Mouse (Mus musculus): Measurements from ENCODE around the gene Vps72. TPM values are rescaled to one million over a fixed set of nuclear protein-coding genes. Genes with fewer than 3 reads are reported as not detected.
A peak's percentile ranks its signal among the peaks of the same experiment; 100 is the strongest.
"Not testable (repeated sequence)": the region's sequence is repeated elsewhere in the genome, so short reads cannot be mapped to it uniquely, and the experiment has no call there.

Gene Vps72
- polyA plus RNA-seq, 1 experiment, result 83.4 TPM

DNA sequence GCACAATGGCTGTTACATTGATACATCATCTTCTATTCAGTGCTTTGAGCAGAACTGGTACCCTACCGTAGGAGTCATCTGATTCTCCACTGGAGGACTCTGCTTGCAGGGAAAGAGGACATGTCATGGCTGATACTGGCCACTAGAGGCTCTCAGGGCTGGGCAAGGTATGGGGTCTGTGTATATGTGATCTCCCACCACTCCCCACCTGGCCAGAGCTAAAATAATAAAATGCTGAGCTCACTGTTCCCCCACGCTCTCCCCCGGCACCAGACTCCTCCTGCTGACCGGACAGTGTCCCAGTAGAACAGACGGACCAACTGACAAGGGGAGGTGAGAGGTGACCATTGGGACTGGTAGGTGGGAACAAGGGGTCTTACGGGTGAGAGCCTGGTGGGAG, 13.4 kb downstream of the Vps72 start, which contains the start of gene Tmod4:
Tmod4 (plus strand) TSS at position 231 of the 400 bp plus-strand sequence.
- no peak within 1 kb of the TSS for H3K4me3 ChIP-seq (ENCODE audit: insufficient read depth, poor library complexity, severe bottlenecking)
- no peaks in the 10 kb centered on the region for H3K27me3 ChIP-seq (ENCODE audit: control insufficient read depth, insufficient read depth, insufficient read length)
- no peaks in the 10 kb centered on the region for H3K79me2 ChIP-seq (ENCODE audit: control insufficient read depth, insufficient read depth)
- no peak for TF ChIP-seq MYOD1 (IDR thresholded peaks at IDR 0.05; ENCODE audit: control insufficient read depth, insufficient read length, low read depth)
- TF ChIP-seq USF1 (IDR thresholded peaks at IDR 0.05; ENCODE audit: low read depth), result no peak
- TF ChIP-seq CEBPB (IDR thresholded peaks at IDR 0.05; ENCODE audit: low read depth), result no peak
- no peak for TF ChIP-seq MAX (IDR thresholded peaks at IDR 0.05)
- no peak for TF ChIP-seq FOSL1 (IDR thresholded peaks at IDR 0.05; ENCODE audit: insufficient read depth, low read length, poor library complexity, severe bottlenecking)
- no peak for TF ChIP-seq CTCF (IDR thresholded peaks at IDR 0.05; ENCODE audit: control insufficient read depth, insufficient read depth, insufficient read length)
- TF ChIP-seq MYOG (IDR thresholded peaks at IDR 0.05; ENCODE audit: control insufficient read depth, extremely low read depth, insufficient read length), result no peak
- peaks cover 45% of the 10 kb centered on the region for H3K36me3 ChIP-seq (ENCODE audit: control insufficient read depth, insufficient read depth)
- H3K79me3 ChIP-seq (ENCODE audit: low read depth), result no peaks in the 10 kb centered on the region
- H3ac ChIP-seq (ENCODE audit: control insufficient read depth, insufficient read length, low read depth), result no peak within 1 kb of the TSS

DNA sequence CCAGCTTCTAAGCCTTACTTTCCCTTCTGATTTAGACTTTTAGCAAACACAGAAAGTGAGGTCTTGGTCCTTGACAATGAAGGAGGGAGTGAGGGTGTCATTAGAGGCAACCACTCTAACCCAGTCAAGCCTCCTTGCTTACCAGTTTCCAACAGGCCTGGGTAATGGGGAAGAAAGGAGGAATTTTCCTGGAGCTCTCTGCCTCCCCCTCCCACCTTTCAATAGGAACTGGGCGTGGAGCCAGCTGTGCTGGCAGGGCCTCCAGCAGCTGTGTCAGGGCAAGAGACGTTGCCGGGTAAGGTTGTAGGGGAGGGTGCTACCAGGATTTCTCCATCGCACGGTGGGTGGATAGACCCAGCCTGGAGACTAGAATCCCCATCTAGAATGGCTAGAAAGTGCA, 14.2 kb downstream of the Vps72 start:
- TF ChIP-seq USF1 (IDR thresholded peaks at IDR 0.05; ENCODE audit: low read depth) (no peak), CTCF (IDR thresholded peaks at IDR 0.05; ENCODE audit: control insufficient read depth, insufficient read depth, insufficient read length) (no peak), MYOD1 (IDR thresholded peaks at IDR 0.05; ENCODE audit: control insufficient read depth, insufficient read length, low read depth) (no peak), CEBPB (IDR thresholded peaks at IDR 0.05; ENCODE audit: low read depth) (no peak)
- Histone ChIP-seq H3K79me2 (ENCODE audit: control insufficient read depth, insufficient read depth) (no peaks in the 10 kb centered on the region), H3K36me3 (ENCODE audit: control insufficient read depth, insufficient read depth) (peaks cover 38% of the 10 kb centered on the region), H3K79me3 (ENCODE audit: low read depth) (no peaks in the 10 kb centered on the region), H3ac (ENCODE audit: control insufficient read depth, insufficient read length, low read depth) (no peak overlapping the region), H3K27me3 (ENCODE audit: control insufficient read depth, insufficient read depth, insufficient read length) (no peaks in the 10 kb centered on the region), H3K4me3 (ENCODE audit: insufficient read depth, poor library complexity, severe bottlenecking) (no peak overlapping the region)

DNA sequence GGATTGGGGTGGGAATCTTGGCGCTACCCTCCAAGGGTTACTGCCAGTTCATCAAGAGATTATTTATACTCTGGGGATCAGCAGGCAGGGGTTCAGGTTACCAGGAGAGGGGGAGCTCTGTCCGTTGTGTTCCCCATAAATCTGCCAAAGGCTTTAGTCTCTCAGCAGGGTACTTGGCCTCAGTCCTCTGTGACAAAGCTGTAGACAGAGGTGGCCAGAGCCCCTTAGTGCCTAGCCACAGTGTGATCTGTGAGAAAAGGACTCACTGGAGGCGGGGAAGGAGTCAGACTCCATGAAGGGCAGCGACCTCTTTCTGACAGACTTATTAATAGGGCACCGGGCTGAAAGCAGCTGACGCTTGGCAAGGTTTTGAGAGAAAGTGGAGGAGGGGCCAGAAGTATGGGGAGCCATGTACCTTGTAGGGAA, 18.4 kb downstream of the Vps72 start:
- no peak for TF ChIP-seq MAX (IDR thresholded peaks at IDR 0.05)
- TF ChIP-seq MYOG (IDR thresholded peaks at IDR 0.05; ENCODE audit: control insufficient read depth, extremely low read depth, insufficient read length), result no peak
- no peak for TF ChIP-seq FOSL1 (IDR thresholded peaks at IDR 0.05; ENCODE audit: insufficient read depth, low read length, poor library complexity, severe bottlenecking)
- TF ChIP-seq USF1 (IDR thresholded peaks at IDR 0.05; ENCODE audit: low read depth), result no peak
- no peak for TF ChIP-seq CEBPB (IDR thresholded peaks at IDR 0.05; ENCODE audit: low read depth)
- no peak for TF ChIP-seq CTCF (IDR thresholded peaks at IDR 0.05; ENCODE audit: control insufficient read depth, insufficient read depth, insufficient read length)
- TF ChIP-seq MYOD1 (IDR thresholded peaks at IDR 0.05; ENCODE audit: control insufficient read depth, insufficient read length, low read depth), result no peak
- Histone ChIP-seq H3K79me3 (ENCODE audit: low read depth) (no peaks in the 10 kb centered on the region), H3K27me3 (ENCODE audit: control insufficient read depth, insufficient read depth, insufficient read length) (no peaks in the 10 kb centered on the region), H3K79me2 (ENCODE audit: control insufficient read depth, insufficient read depth) (peaks cover 5% of the 10 kb centered on the region), H3ac (ENCODE audit: control insufficient read depth, insufficient read length, low read depth) (no peak overlapping the region), H3K36me3 (ENCODE audit: control insufficient read depth, insufficient read depth) (peaks cover 11% of the 10 kb centered on the region), H3K4me3 (ENCODE audit: insufficient read depth, poor library complexity, severe bottlenecking) (no peak overlapping the region)

DNA sequence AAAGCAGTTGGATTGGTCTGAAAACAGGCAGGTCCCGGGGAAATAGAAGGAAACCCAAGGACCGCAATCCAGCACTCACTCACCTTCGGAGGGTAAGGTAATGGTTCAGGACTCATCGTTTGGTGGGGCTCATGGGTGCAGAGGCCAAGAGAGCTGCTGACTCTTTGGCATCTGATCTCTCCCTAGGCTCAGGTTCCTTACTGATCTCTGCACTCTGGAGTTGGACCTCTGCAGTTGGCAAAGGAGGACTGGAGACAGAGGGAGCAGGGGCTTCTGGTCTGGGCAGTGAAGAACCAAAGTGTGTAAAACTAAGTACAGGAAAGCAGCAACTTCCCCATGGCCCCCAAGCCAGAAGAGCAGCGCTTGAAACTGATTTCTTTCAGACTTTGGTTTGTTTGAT, 19.3 kb downstream of the Vps72 start:
- Histone ChIP-seq H3K79me2 (ENCODE audit: control insufficient read depth, insufficient read depth) (peaks cover 5% of the 10 kb centered on the region), H3ac (ENCODE audit: control insufficient read depth, insufficient read length, low read depth) (no peak overlapping the region), H3K79me3 (ENCODE audit: low read depth) (no peaks in the 10 kb centered on the region), H3K36me3 (ENCODE audit: control insufficient read depth, insufficient read depth) (peaks cover 3% of the 10 kb centered on the region), H3K4me3 (ENCODE audit: insufficient read depth, poor library complexity, severe bottlenecking) (no peak overlapping the region), H3K27me3 (ENCODE audit: control insufficient read depth, insufficient read depth, insufficient read length) (no peaks in the 10 kb centered on the region)
- TF ChIP-seq CTCF (IDR thresholded peaks at IDR 0.05; ENCODE audit: control insufficient read depth, insufficient read depth, insufficient read length) (no peak), USF1 (IDR thresholded peaks at IDR 0.05; ENCODE audit: low read depth) (no peak), MYOD1 (IDR thresholded peaks at IDR 0.05; ENCODE audit: control insufficient read depth, insufficient read length, low read depth) (no peak), FOSL1 (IDR thresholded peaks at IDR 0.05; ENCODE audit: insufficient read depth, low read length, poor library complexity, severe bottlenecking) (no peak), CEBPB (IDR thresholded peaks at IDR 0.05; ENCODE audit: low read depth) (no peak), MYOG (IDR thresholded peaks at IDR 0.05; ENCODE audit: control insufficient read depth, extremely low read depth, insufficient read length) (no peak), MAX (IDR thresholded peaks at IDR 0.05) (no peak)

DNA sequence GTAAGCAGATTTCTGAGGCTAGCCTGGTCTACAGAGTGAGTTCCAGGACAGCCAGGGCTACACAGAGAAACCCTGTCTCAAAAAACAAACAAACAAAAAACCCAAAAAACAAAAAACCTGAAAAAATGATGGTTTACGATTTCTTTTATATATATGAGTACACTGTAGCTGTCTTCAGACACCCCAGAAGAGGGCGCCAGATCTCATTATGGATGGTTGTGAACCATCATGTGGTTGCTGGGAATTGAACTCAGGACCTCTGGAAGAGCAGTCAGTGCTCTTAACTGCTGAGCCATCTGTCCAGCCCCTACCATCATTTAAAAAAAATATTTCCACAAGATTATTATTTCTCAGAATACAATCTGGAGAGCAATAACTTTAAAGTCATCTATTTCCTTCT, 21.6 kb downstream of the Vps72 start:
- H3K79me2 ChIP-seq (ENCODE audit: control insufficient read depth, insufficient read depth); H3K4me3 ChIP-seq (ENCODE audit: insufficient read depth, poor library complexity, severe bottlenecking); H3ac ChIP-seq (ENCODE audit: control insufficient read depth, insufficient read length, low read depth): not testable (repeated sequence)

DNA sequence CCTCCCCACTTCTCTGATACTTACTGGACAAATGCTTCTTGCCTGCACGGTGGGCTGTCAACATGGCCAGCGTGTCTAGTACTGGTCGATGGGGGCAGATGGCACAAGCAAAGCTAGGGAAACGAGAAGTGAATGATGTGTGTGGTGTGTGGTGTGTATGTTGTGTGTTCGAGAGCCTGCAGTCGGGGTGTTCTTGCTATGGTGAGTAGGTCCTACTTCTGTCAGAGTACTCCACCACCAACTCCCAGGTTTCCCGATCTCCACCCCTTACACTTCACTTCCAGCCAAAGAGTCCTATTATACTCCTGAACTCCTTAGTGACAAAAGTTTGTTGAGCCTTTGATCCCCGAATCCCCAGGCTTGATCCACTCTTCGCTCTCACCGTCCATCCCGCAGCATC, 22.4 kb downstream of the Vps72 start:
- peaks cover 5% of the 10 kb centered on the region for H3K79me2 ChIP-seq (ENCODE audit: control insufficient read depth, insufficient read depth)
- H3K27me3 ChIP-seq (ENCODE audit: control insufficient read depth, insufficient read depth, insufficient read length), result no peaks in the 10 kb centered on the region
- no peaks in the 10 kb centered on the region for H3K79me3 ChIP-seq (ENCODE audit: low read depth)
- H3K36me3 ChIP-seq (ENCODE audit: control insufficient read depth, insufficient read depth), result no peaks in the 10 kb centered on the region
- TF ChIP-seq MYOD1 (IDR thresholded peaks at IDR 0.05; ENCODE audit: control insufficient read depth, insufficient read length, low read depth) (no peak), MAX (IDR thresholded peaks at IDR 0.05) (no peak), USF1 (IDR thresholded peaks at IDR 0.05; ENCODE audit: low read depth) (no peak), CEBPB (IDR thresholded peaks at IDR 0.05; ENCODE audit: low read depth) (no peak), CTCF (IDR thresholded peaks at IDR 0.05; ENCODE audit: control insufficient read depth, insufficient read depth, insufficient read length) (no peak)
- peak overlapping the region; percentile 59 for H3K4me3 ChIP-seq (ENCODE audit: insufficient read depth, poor library complexity, severe bottlenecking)
- peak overlapping the region; percentile 72 for H3ac ChIP-seq (ENCODE audit: control insufficient read depth, insufficient read length, low read depth)

More for the DNA sequence above, 21.6 kb downstream of the Vps72 start:
- not testable (repeated sequence) for H3K27me3 ChIP-seq (ENCODE audit: control insufficient read depth, insufficient read depth, insufficient read length); H3K79me3 ChIP-seq (ENCODE audit: low read depth); H3K36me3 ChIP-seq (ENCODE audit: control insufficient read depth, insufficient read depth)

Measured in C2C12 (cell line).